Mouse (Mus musculus): ENCODE results near the gene Scube1. TPM values are rescaled to one million over a fixed set of nuclear protein-coding genes. Genes with fewer than 3 reads are reported as not detected.

Gene Scube1
- total RNA-seq (2014; rRNA removed), result 14.9 and 19.9 TPM in 2 replicates
- 4.7 TPM in 2 replicates for polyA plus RNA-seq (2015; fragmentation: Nextera tagmentation; extraction: Ambion mirVana)

DNA sequence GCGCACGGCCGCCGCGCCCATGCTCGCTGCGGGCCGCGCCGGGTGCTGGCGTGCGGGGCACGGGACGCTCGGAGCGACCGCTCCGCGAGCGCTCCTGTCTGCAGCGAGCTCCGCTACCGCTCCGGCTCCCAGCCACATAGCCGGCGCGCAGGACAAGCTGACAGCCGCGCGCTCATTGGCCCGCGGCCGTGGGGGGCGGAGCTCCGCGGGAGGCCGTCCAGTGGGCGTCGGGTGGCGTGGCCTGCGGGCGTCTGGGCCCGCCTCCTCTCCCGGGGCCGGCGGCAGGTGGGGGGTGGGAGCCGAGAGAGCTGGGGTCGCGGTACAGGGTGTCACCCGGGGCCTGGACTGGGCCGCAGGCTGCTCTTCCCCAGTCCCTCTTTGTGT lies at the start of gene Scube1:
Scube1 (minus strand) TSS at position 136 of the 384 bp plus-strand sequence.
- TF ChIP-seq CTCF (IDR thresholded peaks at IDR 0.05), result peak; percentile 9; the same call in 1 of the 2 replicates
- Histone ChIP-seq H3K4me2 (ENCODE audit: low read depth, low read length, poor library complexity, severe bottlenecking) (peak within 1 kb of the TSS; percentile 81), H3K9ac (replicated peaks; ENCODE audit: low read length, poor library complexity, severe bottlenecking) (peak within 1 kb of the TSS; percentile 55), H3K27me3 (ENCODE audit: insufficient read depth, low read length) (peaks cover 18% of the 10 kb centered on the region; the same call in 1 of the 2 replicates), H3K4me1 (ENCODE audit: insufficient read depth, low read length) (peaks cover 10% of the 10 kb centered on the region; the same call in 1 of the 2 replicates), H3K9me3 (ENCODE audit: low read length) (no peaks in the 10 kb centered on the region), H3K27ac (ENCODE audit: low read depth, low read length) (no peak within 1 kb of the TSS), H3K36me3 (ENCODE audit: insufficient read depth, low read length) (no peaks in the 10 kb centered on the region), H3K4me3 (ENCODE audit: low read depth, low read length) (peak within 1 kb of the TSS; percentile 59)
- DNase-seq (ENCODE audit: low spot score), result peak; percentile 89
- WGBS, result 1% methylated on average over 16 of the region's 51 CpGs
- peak; percentile 89 for ATAC-seq (ENCODE audit: low FRiP score)

DNA sequence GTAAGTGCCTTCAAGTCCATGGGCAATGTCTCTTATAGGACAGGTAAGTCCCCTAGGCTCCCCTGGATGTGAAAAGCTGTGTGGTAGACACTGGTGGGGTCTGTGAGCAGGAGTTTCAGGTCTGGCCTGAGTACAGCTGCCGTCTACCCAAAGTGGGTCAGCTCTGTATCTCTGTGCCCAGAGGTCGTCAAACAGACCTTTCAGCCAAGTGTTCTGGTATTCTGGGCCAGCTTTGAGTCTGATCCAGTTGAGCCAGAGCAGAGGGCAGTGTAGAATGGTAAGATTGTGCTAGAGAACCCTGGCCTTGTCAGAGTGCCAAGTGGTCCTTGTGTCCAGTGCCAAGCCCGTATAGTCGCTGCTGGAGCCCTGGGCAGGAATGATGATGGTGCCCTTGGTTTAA lies 48.1 kb upstream of the Scube1 start:
- H3K36me3 ChIP-seq (ENCODE audit: insufficient read depth, low read length), result no peaks in the 10 kb centered on the region
- no peak overlapping the region for H3K4me2 ChIP-seq (ENCODE audit: low read depth, low read length, poor library complexity, severe bottlenecking)
- no peak overlapping the region for H3K9ac ChIP-seq (replicated peaks; ENCODE audit: low read length, poor library complexity, severe bottlenecking)
- no peaks in the 10 kb centered on the region for H3K4me1 ChIP-seq (ENCODE audit: insufficient read depth, low read length)
- no peak overlapping the region for H3K27ac ChIP-seq (ENCODE audit: low read depth, low read length)
- no peaks in the 10 kb centered on the region for H3K9me3 ChIP-seq (ENCODE audit: low read length)
- DNase-seq (ENCODE audit: low spot score), result peak; percentile 63
- WGBS, result 76% methylated on average over 4 of the region's 4 CpGs
- no peaks in the 10 kb centered on the region for H3K27me3 ChIP-seq (ENCODE audit: insufficient read depth, low read length)
- 0 out of 2 replicates have a peak, but pooled peaks have one; percentile 11 for ATAC-seq (ENCODE audit: low FRiP score)
- no peak overlapping the region for H3K4me3 ChIP-seq (ENCODE audit: low read depth, low read length)
- no peak for TF ChIP-seq CTCF (IDR thresholded peaks at IDR 0.05)

DNA sequence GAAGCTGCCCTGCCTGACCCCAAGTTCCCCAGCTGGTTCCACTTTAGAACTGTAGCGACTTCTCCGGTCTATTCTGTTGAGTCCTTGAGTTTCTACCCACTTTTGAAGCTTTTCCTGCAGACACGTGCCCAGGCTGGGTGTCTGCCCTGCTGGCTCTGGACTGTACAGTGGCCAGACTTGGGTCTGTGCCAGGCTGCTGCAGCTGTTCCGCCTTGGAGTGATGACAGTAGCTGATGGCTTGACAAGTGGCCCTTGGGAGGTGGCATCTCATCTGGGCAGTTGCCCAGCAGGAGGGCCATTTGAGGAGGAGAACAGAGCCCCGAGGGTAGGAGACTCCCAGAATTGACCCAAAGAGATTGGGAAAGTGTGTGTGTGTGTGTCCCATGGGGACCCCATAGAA lies 47.6 kb upstream of the Scube1 start:
- ATAC-seq (ENCODE audit: low FRiP score) (no peak), DNase-seq (ENCODE audit: low spot score) (peak; percentile 60)
- no peak for TF ChIP-seq CTCF (IDR thresholded peaks at IDR 0.05)
- Histone ChIP-seq H3K9me3 (ENCODE audit: low read length) (no peaks in the 10 kb centered on the region), H3K4me2 (ENCODE audit: low read depth, low read length, poor library complexity, severe bottlenecking) (no peak overlapping the region), H3K4me3 (ENCODE audit: low read depth, low read length) (no peak overlapping the region), H3K27ac (ENCODE audit: low read depth, low read length) (no peak overlapping the region), H3K36me3 (ENCODE audit: insufficient read depth, low read length) (no peaks in the 10 kb centered on the region), H3K27me3 (ENCODE audit: insufficient read depth, low read length) (0 out of 2 replicates have a peak, but pooled peaks cover 3% of the 10 kb centered on the region), H3K4me1 (ENCODE audit: insufficient read depth, low read length) (no peaks in the 10 kb centered on the region), H3K9ac (replicated peaks; ENCODE audit: low read length, poor library complexity, severe bottlenecking) (no peak overlapping the region)
- WGBS, result 56% methylated on average over 5 of the region's 5 CpGs

GRCm38 (mm10) chr15:83771346-83772053 lies 46.7 kb upstream of the Scube1 start:
- Histone ChIP-seq H3K27ac (ENCODE audit: low read depth, low read length) (no peak overlapping the region), H3K4me1 (ENCODE audit: insufficient read depth, low read length) (no peaks in the 10 kb centered on the region), H3K4me3 (ENCODE audit: low read depth, low read length) (no peak overlapping the region), H3K36me3 (ENCODE audit: insufficient read depth, low read length) (no peaks in the 10 kb centered on the region), H3K4me2 (ENCODE audit: low read depth, low read length, poor library complexity, severe bottlenecking) (no peak overlapping the region), H3K27me3 (ENCODE audit: insufficient read depth, low read length) (0 out of 2 replicates have a peak, but pooled peaks cover 3% of the 10 kb centered on the region), H3K9ac (replicated peaks; ENCODE audit: low read length, poor library complexity, severe bottlenecking) (no peak overlapping the region), H3K9me3 (ENCODE audit: low read length) (no peaks in the 10 kb centered on the region)
- DNase-seq (ENCODE audit: low spot score) (peak; percentile 81), ATAC-seq (ENCODE audit: low FRiP score) (no peak)
- TF ChIP-seq CTCF (IDR thresholded peaks at IDR 0.05), result no peak
- WGBS, result 69% methylated on average over 8 of the region's 8 CpGs

- DNase-seq (ENCODE audit: low spot score) (no peak), ATAC-seq (ENCODE audit: low FRiP score) (no peak)
- H3K27me3 ChIP-seq (ENCODE audit: insufficient read depth, low read length), result 0 out of 2 replicates have a peak, but pooled peaks cover 3% of the 10 kb centered on the region
- no peaks in the 10 kb centered on the region for H3K9me3 ChIP-seq (ENCODE audit: low read length)
- no peak overlapping the region for H3K9ac ChIP-seq (replicated peaks; ENCODE audit: low read length, poor library complexity, severe bottlenecking)
- no peaks in the 10 kb centered on the region for H3K36me3 ChIP-seq (ENCODE audit: insufficient read depth, low read length)
- H3K27ac ChIP-seq (ENCODE audit: low read depth, low read length), result no peak overlapping the region
- no peak overlapping the region for H3K4me2 ChIP-seq (ENCODE audit: low read depth, low read length, poor library complexity, severe bottlenecking)
- WGBS, result 37% methylated on average over 4 of the region's 6 CpGs
- H3K4me3 ChIP-seq (ENCODE audit: low read depth, low read length), result no peak overlapping the region
- TF ChIP-seq CTCF (IDR thresholded peaks at IDR 0.05), result no peak
- no peaks in the 10 kb centered on the region for H3K4me1 ChIP-seq (ENCODE audit: insufficient read depth, low read length)
Measured at GRCm38 (mm10) chr15:83765388-83766029, 40.7 kb upstream of the Scube1 start.

- ATAC-seq (ENCODE audit: low FRiP score) (no peak), DNase-seq (ENCODE audit: low spot score) (no peak)
- no peak overlapping the region for H3K27ac ChIP-seq (ENCODE audit: low read depth, low read length)
- H3K4me1 ChIP-seq (ENCODE audit: insufficient read depth, low read length), result no peaks in the 10 kb centered on the region
- H3K36me3 ChIP-seq (ENCODE audit: insufficient read depth, low read length), result no peaks in the 10 kb centered on the region
- no peak overlapping the region for H3K4me3 ChIP-seq (ENCODE audit: low read depth, low read length)
- H3K9me3 ChIP-seq (ENCODE audit: low read length), result no peaks in the 10 kb centered on the region
- no peak overlapping the region for H3K9ac ChIP-seq (replicated peaks; ENCODE audit: low read length, poor library complexity, severe bottlenecking)
- H3K27me3 ChIP-seq (ENCODE audit: insufficient read depth, low read length), result no peaks in the 10 kb centered on the region
- 85% methylated on average over 13 of the region's 13 CpGs for WGBS
- no peak for TF ChIP-seq CTCF (IDR thresholded peaks at IDR 0.05)
- no peak overlapping the region for H3K4me2 ChIP-seq (ENCODE audit: low read depth, low read length, poor library complexity, severe bottlenecking)
Measured at GRCm38 (mm10) chr15:83761512-83761911, 36.7 kb upstream of the Scube1 start.

Data from midbrain, postnatal 0 days (tissue).